Mouse (Mus musculus) testis, adult 2 months (tissue): ENCODE data around the gene Pla2g1b.
"Not testable (repeated sequence)": the region's sequence is repeated elsewhere in the genome, so short reads cannot be mapped to it uniquely, and the experiment has no call there.

ENCODE experiments used
- CTCF ChIP-seq: fragments of 200-500 bp; IDR thresholded peaks from 2 replicates; pipeline ENCODE4 v1.5.1; 2012; ENCODE audit warnings: low read depth, mild to moderate bottlenecking, inconsistent platforms, low read length, moderate library complexity; ENCODE audit not compliant: control insufficient read depth, insufficient read depth, insufficient replicate concordance
- POLR2A ChIP-seq: fragments of 200-500 bp; IDR thresholded peaks from 2 replicates; pipeline ENCODE4 v1.6.1; 2012; ENCODE audit warnings: low read depth, mild to moderate bottlenecking, inconsistent platforms, low read length, moderate library complexity; ENCODE audit not compliant: control insufficient read depth

- not testable (repeated sequence) for TF ChIP-seq CTCF, POLR2A
Measured at GRCm38 (mm10) chr5:115505617-115506016, 39.6 kb downstream of the Pla2g1b start.
